In the genomic region with DNA sequence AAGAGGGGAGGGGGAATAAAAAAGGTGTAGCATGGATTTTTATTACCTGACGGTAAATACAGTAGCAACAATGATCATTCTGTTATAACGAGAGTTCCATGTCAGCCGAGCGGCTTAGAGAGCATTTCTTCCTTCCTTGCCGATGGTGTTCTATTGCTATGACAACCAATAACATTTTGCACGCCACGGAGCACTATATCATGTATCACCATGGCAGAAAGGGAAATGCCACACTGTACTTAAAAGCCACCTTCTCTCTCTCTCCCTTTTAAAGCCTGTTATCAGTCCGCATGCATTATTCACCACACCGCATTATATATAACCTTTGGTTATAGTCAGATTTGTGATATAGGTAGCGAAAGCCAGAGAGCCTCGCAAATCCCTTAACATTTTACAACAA, we compare ENCODE assay signal across 11 mouse cellular contexts.
A peak's percentile ranks its signal among the peaks of the same experiment; 100 is the strongest.
DNase-seq lines count a peak whose midpoint lies in the region; ATAC-seq and TF ChIP-seq lines count a peak whose summit lies in the region.
"Had no signal": no experiment of that assay in that cellular context is flagged by ENCODE, and none has a peak within 500 bp of the region (broad histone marks: within the 10 kb centered on the region; RNA-seq: fewer than 3 reads in every experiment).

No protein-coding gene starts in this region.

- intact Hi-C loops in heart, postnatal 25 days (cut with DNase I), result no loop called here

- peaks cover 14% of the 10 kb centered on the region for H3K4me1 ChIP-seq in limb, embryonic 14.5 days (ENCODE audit: control insufficient read depth, insufficient read depth, low read length)
- H3K4me1 ChIP-seq in limb, embryonic 10.5 days, result peaks cover 3% of the 10 kb centered on the region; the same call in 1 of the 2 replicates
- H3K4me1 ChIP-seq in forebrain, embryonic 14.5 days (ENCODE audit: control insufficient read depth, insufficient read depth, low read length), result peaks cover 37% of the 10 kb centered on the region
- peaks cover 25% of the 10 kb centered on the region for H3K4me1 ChIP-seq in hindbrain, embryonic 16.5 days (ENCODE audit: control insufficient read depth, insufficient read depth, low read depth, low read length)
- H3K4me1 ChIP-seq in neural tube, embryonic 14.5 days (ENCODE audit: control insufficient read depth, insufficient read depth, low read length), result peaks cover 34% of the 10 kb centered on the region

- H3K9me3 ChIP-seq in limb, embryonic 14.5 days (ENCODE audit: control insufficient read depth, low read length), result no peaks in the 10 kb centered on the region
- H3K9me3 ChIP-seq in limb, embryonic 10.5 days (replicated peaks), result no peaks in the 10 kb centered on the region
- H3K9me3 ChIP-seq in forebrain, embryonic 14.5 days (replicated peaks; ENCODE audit: control insufficient read depth, low read length), result no peaks in the 10 kb centered on the region
- H3K9me3 ChIP-seq in hindbrain, embryonic 16.5 days (ENCODE audit: control insufficient read depth, low read length), result no peaks in the 10 kb centered on the region
- no peaks in the 10 kb centered on the region for H3K9me3 ChIP-seq in neural tube, embryonic 14.5 days (ENCODE audit: control insufficient read depth, low read length)
- H3K9me3 ChIP-seq: heart, embryonic 10.5 days had no signal

- 69% methylated on average over 11 of the region's 11 CpGs for WGBS in limb, embryonic 14.5 days
- WGBS in limb, embryonic 10.5 days, result 93% methylated on average over 11 of the region's 11 CpGs
- WGBS in forebrain, embryonic 14.5 days, result 62% methylated on average over 11 of the region's 11 CpGs
- WGBS in hindbrain, embryonic 16.5 days, result 49% methylated on average over 11 of the region's 11 CpGs
- WGBS in neural tube, embryonic 14.5 days, result 44% methylated on average over 11 of the region's 11 CpGs

- DNase-seq in limb, embryonic 14.5 days (ENCODE audit: low spot score), result no peak
- no peak for DNase-seq in limb, embryonic 10.5 days (ENCODE audit: low spot score)
- DNase-seq in forebrain, embryonic 14.5 days (ENCODE audit: low spot score), result peak; percentile 68
- no peak for DNase-seq in thymus, postnatal 14 days
- DNase-seq in heart, postnatal 25 days (ENCODE audit: low spot score), result no peak
- DNase-seq: embryo, embryonic 11 days had no signal

- no peaks in the 10 kb centered on the region for H3K36me3 ChIP-seq in limb, embryonic 14.5 days (ENCODE audit: control insufficient read depth, insufficient read depth, low read length)
- no peaks in the 10 kb centered on the region for H3K36me3 ChIP-seq in limb, embryonic 10.5 days
- H3K36me3 ChIP-seq in forebrain, embryonic 14.5 days (ENCODE audit: control insufficient read depth, insufficient read depth, low read length), result no peaks in the 10 kb centered on the region
- H3K36me3 ChIP-seq in hindbrain, embryonic 16.5 days (ENCODE audit: control insufficient read depth, insufficient read depth, low read length), result no peaks in the 10 kb centered on the region
- no peaks in the 10 kb centered on the region for H3K36me3 ChIP-seq in neural tube, embryonic 14.5 days (ENCODE audit: control insufficient read depth, insufficient read depth, low read length)
- H3K36me3 ChIP-seq: heart, embryonic 10.5 days had no signal

- no peak for TF ChIP-seq POLR2A in limb, embryonic 14.5 days (IDR thresholded peaks at IDR 0.05; ENCODE audit: borderline replicate concordance, extremely low read depth, insufficient read depth, insufficient read length)

- H3K4me3 ChIP-seq in limb, embryonic 14.5 days (replicated peaks; ENCODE audit: low read length), result no peak overlapping the region
- H3K4me3 ChIP-seq in limb, embryonic 10.5 days, result no peak overlapping the region
- H3K4me3 ChIP-seq in forebrain, embryonic 14.5 days (ENCODE audit: low read depth, low read length), result no peak overlapping the region
- H3K4me3 ChIP-seq in hindbrain, embryonic 16.5 days (ENCODE audit: low read length), result no peak overlapping the region
- H3K4me3 ChIP-seq in neural tube, embryonic 14.5 days (ENCODE audit: low read depth, low read length), result no peak overlapping the region
- H3K4me3 ChIP-seq: heart, embryonic 10.5 days had no signal

- no peak overlapping the region for H3K27ac ChIP-seq in limb, embryonic 14.5 days (replicated peaks; ENCODE audit: low read depth, low read length)
- no peak overlapping the region for H3K27ac ChIP-seq in limb, embryonic 10.5 days
- peak overlapping the region; percentile 1; the same call in 1 of the 2 replicates for H3K27ac ChIP-seq in forebrain, embryonic 14.5 days (ENCODE audit: low read depth, low read length)
- peak overlapping the region; percentile 37; the same call in 1 of the 2 replicates for H3K27ac ChIP-seq in hindbrain, embryonic 16.5 days (ENCODE audit: low read depth, low read length)
- H3K27ac ChIP-seq in neural tube, embryonic 14.5 days (ENCODE audit: low read depth, low read length), result peak overlapping the region; percentile 55; the same call in 1 of the 2 replicates
- H3K27ac ChIP-seq: heart, embryonic 10.5 days had no signal

- H3K4me2 ChIP-seq in limb, embryonic 14.5 days (replicated peaks; ENCODE audit: low read depth, low read length, severe bottlenecking), result no peak overlapping the region
- no peak overlapping the region for H3K4me2 ChIP-seq in forebrain, embryonic 14.5 days (ENCODE audit: low read length)
- no peak overlapping the region for H3K4me2 ChIP-seq in hindbrain, embryonic 16.5 days (ENCODE audit: low read length)
- peak overlapping the region; percentile 5; the same call in 1 of the 2 replicates for H3K4me2 ChIP-seq in neural tube, embryonic 14.5 days (ENCODE audit: low read depth, low read length)
- H3K4me2 ChIP-seq: liver, embryonic 11.5 days had no signal

- H3K9ac ChIP-seq in limb, embryonic 14.5 days (ENCODE audit: low read depth, low read length, severe bottlenecking), result no peak overlapping the region
- H3K9ac ChIP-seq in forebrain, embryonic 14.5 days (ENCODE audit: low read length), result no peak overlapping the region; the same call in 1 of the 2 replicates
- H3K9ac ChIP-seq in hindbrain, embryonic 16.5 days (ENCODE audit: low read depth, low read length), result 0 out of 2 replicates have a peak overlapping the region, but pooled peaks have one; percentile 21
- H3K9ac ChIP-seq in neural tube, embryonic 14.5 days (replicated peaks; ENCODE audit: low read depth, low read length), result no peak overlapping the region

- peak; percentile 39; the same call in 1 of the 2 replicates for ATAC-seq in limb, embryonic 14.5 days (ENCODE audit: low FRiP score, low read depth)
- 0 out of 2 replicates have a peak, but pooled peaks have one; percentile 32 for ATAC-seq in forebrain, embryonic 14.5 days
- ATAC-seq in hindbrain, embryonic 16.5 days, result peak; percentile 51
- ATAC-seq in neural tube, embryonic 14.5 days (ENCODE audit: low read depth), result peak; percentile 78; the same call in 1 of the 2 replicates
- ATAC-seq: activated CD4-positive, CD25-positive, alpha-beta regulatory T cell, adult 4 months had no signal

- no peaks in the 10 kb centered on the region for H3K27me3 ChIP-seq in limb, embryonic 14.5 days (ENCODE audit: control insufficient read depth, insufficient read depth, low read length)
- no peaks in the 10 kb centered on the region for H3K27me3 ChIP-seq in limb, embryonic 10.5 days (ENCODE audit: low read depth, poor library complexity, severe bottlenecking)
- no peaks in the 10 kb centered on the region for H3K27me3 ChIP-seq in forebrain, embryonic 14.5 days (replicated peaks; ENCODE audit: control insufficient read depth, insufficient read depth, low read length)
- no peaks in the 10 kb centered on the region for H3K27me3 ChIP-seq in hindbrain, embryonic 16.5 days (replicated peaks; ENCODE audit: control insufficient read depth, insufficient read depth, low read length)
- H3K27me3 ChIP-seq in neural tube, embryonic 14.5 days (ENCODE audit: control insufficient read depth, insufficient read depth, low read length), result no peaks in the 10 kb centered on the region

Comparison
In these comparisons a context has a peak if more than half of its experiments do, and no peak if none do; other contexts are left out.
1. H3K27ac ChIP-seq: peak in forebrain, embryonic 14.5 days (single experiment), hindbrain, embryonic 16.5 days (single experiment) and neural tube, embryonic 14.5 days (single experiment); none in limb, embryonic 14.5 days (single experiment) and limb, embryonic 10.5 days (single experiment).
2. Peak in every context shown above with its lines, with median percentiles within 50 percentile points of each other: ATAC-seq.